23 mouse cellular contexts compared by ENCODE assay signal in the genomic region with DNA sequence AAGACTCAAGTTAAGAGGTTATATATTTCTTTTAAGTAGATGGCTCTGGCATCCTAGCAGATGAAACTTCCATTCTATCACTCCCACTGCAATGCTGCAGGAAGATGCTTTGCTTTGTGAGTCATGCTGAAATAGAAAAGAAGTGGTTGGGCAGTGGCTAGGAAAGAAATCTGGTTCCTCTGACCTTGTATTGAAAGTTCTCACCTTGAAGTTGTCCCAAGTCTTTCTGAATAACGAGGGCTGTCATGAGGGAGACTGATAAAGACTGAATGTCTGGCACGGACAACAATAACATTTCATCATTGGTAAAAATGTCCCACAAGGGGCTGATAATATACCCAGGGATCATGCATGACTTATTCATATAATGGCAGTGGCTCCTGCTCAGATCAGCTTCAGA.
"Had no signal": no experiment of that assay in that cellular context is flagged by ENCODE, and none has a peak within 500 bp of the region (broad histone marks: within the 10 kb centered on the region; RNA-seq: fewer than 3 reads in every experiment).

No protein-coding gene starts in this region.

- H3K27me3 ChIP-seq: kidney, embryonic 15.5 days; limb, embryonic 12.5 days; limb, embryonic 15.5 days; midbrain, embryonic 12.5 days; midbrain, embryonic 15.5 days; neural tube, embryonic 13.5 days; stomach, embryonic 15.5 days had no signal

- H3K4me1 ChIP-seq: kidney, embryonic 15.5 days; limb, embryonic 12.5 days; limb, embryonic 15.5 days; midbrain, embryonic 12.5 days; midbrain, embryonic 15.5 days; neural tube, embryonic 13.5 days; stomach, embryonic 15.5 days had no signal

- H3K27ac ChIP-seq: kidney, embryonic 15.5 days; left cerebral cortex, adult 2 months; limb, embryonic 12.5 days; limb, embryonic 15.5 days; liver, embryonic 14.5 days; macrophage; midbrain, embryonic 12.5 days; midbrain, embryonic 15.5 days; neural tube, embryonic 13.5 days; stomach, embryonic 15.5 days had no signal

- H3K9me3 ChIP-seq: kidney, embryonic 15.5 days; limb, embryonic 12.5 days; limb, embryonic 15.5 days; midbrain, embryonic 12.5 days; midbrain, embryonic 15.5 days; neural tube, embryonic 13.5 days; stomach, embryonic 15.5 days had no signal

- H3K4me3 ChIP-seq: kidney, embryonic 15.5 days; left cerebral cortex, adult 2 months; limb, embryonic 12.5 days; limb, embryonic 15.5 days; midbrain, embryonic 12.5 days; midbrain, embryonic 15.5 days; neural tube, embryonic 13.5 days; stomach, embryonic 15.5 days had no signal

- H3K4me2 ChIP-seq: kidney, embryonic 15.5 days; limb, embryonic 12.5 days; limb, embryonic 15.5 days; liver, embryonic 11.5 days; lung, embryonic 14.5 days; midbrain, embryonic 12.5 days; midbrain, embryonic 15.5 days; neural tube, embryonic 13.5 days; stomach, embryonic 15.5 days had no signal

- H3K36me3 ChIP-seq: kidney, embryonic 15.5 days; limb, embryonic 12.5 days; limb, embryonic 15.5 days; midbrain, embryonic 12.5 days; midbrain, embryonic 15.5 days; neural tube, embryonic 13.5 days; stomach, embryonic 15.5 days had no signal

- H3K9ac ChIP-seq: kidney, embryonic 15.5 days; limb, embryonic 12.5 days; limb, embryonic 15.5 days; liver, embryonic 14.5 days; liver, postnatal 0 days; lung, embryonic 14.5 days; midbrain, embryonic 12.5 days; midbrain, embryonic 15.5 days; neural tube, embryonic 13.5 days; stomach, embryonic 15.5 days had no signal

- DNase-seq: kidney, adult 8-10 months; kidney, postnatal 10 days; kidney, postnatal 36 days; layer of hippocampus, postnatal 36 days; left cerebral cortex, postnatal 4 days; liver, postnatal 0 days; lung, embryonic 14.5 days; retina, postnatal 1 day; right cerebral cortex, postnatal 25 days; spleen, adult 18-20 months; thymus, postnatal 25 days had no signal

- ATAC-seq: liver, postnatal 0 days; lung, postnatal 0 days; midbrain, embryonic 15.5 days had no signal
